Mouse (Mus musculus) layer of hippocampus, postnatal 25 days (tissue): ENCODE measurements around the gene Mrpl43. TPM values are rescaled to one million over a fixed set of nuclear protein-coding genes. Genes with fewer than 3 reads are reported as not detected.

ENCODE experiments used
- DNase-seq, 2 experiments: peaks; one replicate each; pipeline ENCODE4 v3.0.0; 2022; ENCODE audit warnings: mixed read lengths in 2 of 2, low spot score in 1 of 2; ENCODE audit errors: extremely low spot score in 1 of 2
- total RNA-seq, 2 experiments: library from RNA; stranded (reverse); gene quantifications; 2 replicates each; pipeline ENCODE4 v1.2.3; 2021

Mrpl43 gene
- total RNA-seq, 2 experiments from 2014 or later, result 43.8 to 45.0 TPM

DNA sequence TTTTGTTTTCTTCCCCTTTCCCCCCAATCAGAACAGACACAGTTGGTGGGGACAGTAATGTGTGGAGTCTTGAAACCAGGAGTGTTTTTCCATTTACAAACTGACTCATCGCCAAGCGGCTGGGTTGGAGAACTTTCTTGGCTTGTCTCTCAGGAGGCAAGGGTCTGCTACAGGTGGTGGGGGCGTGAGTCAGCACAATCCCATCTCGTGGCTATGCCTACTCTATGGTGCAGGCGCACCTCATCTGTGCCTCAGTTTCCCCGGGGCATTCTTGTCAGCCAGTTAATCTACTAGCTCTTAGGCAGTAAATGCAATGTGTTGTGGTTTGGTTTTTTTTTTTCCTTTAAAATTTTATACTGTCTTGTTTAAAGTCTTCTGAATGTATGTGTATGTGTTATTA lies 22.9 kb downstream of the Mrpl43 start:
- DNase-seq, result no peak

DNA sequence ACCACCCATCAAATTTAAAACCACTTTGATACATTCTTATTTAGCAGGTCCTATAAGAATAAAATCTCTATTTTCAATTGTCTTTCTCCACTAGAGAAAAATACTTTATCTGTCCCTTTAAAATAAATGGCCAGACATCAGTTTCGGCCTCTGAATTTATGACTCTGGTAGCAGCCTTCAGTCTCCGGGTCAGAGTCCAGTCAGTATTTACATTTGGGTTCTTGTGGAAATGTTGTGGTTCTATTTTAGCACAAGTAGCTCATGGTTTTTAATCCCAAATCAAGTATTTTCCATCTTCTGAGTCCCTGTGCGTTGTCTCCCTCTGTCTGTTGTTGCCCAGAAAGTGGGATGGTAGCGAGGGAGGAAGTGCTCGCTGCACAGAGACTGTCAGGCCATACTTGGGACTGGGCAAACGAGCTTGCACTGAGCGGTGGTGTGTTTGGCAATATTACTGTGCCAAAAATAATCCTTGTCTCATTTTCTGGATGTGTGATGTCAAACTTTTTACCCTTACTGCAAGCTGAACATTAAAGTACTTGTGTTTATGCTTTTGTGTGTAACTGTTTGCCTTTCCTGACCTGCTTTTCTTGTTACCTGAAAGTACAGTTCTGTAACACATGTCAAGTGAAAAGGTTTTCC lies 23.6 kb downstream of the Mrpl43 start:
- DNase-seq, result no peak

DNA sequence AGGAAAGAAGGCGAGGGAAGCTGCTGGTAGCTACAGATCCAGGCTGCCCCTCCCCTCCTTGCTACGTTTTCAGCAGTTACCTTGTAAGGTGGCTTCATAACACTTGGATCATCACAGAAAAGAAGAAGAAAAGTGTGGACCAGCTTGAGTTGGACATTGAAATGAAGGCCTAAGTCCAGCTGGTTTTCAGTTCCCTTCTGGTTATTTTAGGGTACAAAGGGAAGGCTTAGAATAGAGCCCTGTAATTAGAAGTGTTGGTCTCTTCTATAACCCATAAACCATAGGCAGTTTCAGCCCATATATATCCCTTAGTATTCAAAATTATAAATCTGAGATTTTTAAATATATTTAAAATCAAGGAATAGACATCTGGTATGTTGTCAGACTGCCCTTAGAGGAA lies 25.5 kb downstream of the Mrpl43 start:
- DNase-seq, result no peak

DNA sequence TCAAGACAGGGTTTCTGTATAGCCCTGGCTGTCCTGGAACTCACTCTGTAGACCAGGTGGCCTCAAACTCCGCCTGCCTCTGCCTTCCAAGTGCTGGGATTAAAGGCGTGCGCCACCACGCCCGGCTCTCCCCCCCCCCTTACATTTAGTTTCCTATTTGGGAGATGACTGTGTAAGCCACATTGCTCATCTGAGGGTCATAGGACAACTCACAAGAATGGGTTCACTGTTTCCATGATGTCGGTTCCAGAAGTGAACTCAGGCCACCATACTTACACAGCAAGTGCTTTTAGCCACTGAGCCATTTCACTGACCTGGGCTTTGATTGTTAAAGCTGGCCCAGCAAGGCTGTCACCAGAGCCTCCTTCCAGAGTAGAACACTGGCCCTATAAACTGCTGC lies 29.1 kb downstream of the Mrpl43 start:
- no peak for DNase-seq

DNA sequence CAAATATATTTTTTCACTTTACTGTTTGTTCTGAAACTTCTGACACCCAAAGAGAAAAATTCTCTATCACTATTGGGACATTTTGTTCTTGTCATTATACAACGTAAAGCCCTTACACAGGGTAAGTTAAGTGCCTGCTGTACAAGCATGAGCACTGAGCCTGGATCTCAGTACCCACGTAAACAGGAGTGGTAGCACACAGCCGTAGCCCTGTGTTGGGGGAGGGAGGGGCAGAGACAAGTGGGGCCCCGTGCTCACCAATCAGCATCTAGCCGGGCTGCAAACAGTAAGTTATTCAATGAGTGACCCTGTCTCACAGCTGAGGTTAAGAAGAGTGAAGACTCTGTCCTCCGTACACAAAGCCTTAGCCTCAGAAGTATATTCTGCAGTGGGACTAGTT lies 29.6 kb downstream of the Mrpl43 start:
- no peak for DNase-seq

DNA sequence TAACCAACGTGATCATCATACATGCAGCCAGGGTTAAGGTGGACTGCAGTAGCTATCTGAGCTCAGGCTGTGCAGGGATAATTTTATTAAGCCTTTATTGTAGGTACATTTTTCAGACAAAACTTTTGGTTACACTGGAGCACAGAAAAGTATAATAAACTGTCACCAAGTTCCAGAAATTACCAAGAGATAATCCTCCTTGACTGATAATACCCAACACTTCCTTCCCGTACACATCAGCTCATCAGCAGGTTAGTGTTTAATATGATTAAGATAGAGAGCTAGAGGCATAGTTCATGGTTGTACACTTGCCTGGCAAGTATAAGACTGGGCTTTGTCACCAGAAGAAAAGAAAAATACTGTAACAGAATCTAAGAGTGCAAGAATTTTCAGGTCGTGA lies 37.9 kb downstream of the Mrpl43 start:
- no peak for DNase-seq

DNA sequence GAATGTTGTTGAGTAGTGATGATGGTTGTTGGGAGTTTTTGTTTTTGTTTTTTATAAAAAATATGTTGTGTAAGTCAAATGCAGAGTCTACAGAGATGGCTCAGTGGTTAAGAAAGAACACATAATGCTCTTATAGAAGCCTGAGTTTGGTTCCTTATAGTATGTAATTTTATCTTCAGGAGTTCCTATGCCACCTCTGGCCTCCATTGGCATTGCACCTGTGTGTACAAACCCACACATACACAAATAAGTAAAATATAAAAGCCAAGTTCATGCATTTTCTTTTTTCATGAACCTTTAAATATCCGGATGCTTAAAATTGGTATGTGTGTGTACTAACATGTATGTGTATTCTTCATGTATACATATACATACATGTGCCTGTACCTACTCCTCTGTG lies 40.3 kb downstream of the Mrpl43 start:
- DNase-seq, result no peak

DNA sequence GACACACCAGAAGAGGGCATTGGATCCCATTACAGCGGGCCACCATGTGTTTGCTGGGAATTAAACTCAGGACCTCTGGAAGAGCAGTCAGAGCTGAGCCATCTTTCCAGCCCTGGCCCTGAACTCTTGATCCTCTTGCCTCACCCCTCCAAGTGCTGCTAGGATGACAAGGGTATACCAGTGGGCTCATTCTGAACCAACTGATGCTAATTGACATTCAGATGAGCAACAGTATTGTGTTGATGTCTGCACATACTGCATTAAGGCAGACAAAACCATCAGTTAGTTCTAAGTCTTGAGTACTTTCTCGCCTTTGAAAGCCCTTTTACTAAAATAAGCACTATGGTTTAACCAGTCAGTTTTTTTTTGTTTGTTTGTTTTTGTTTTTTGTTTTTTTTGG lies 46.6 kb downstream of the Mrpl43 start:
- no peak for DNase-seq

Other genes with a start within 250 kb of the Mrpl43 start
- 10 to 100 TPM; 31.8 to 39.3 TPM for gene Slf2, start 75.3 kb downstream of the Mrpl43 start, total RNA-seq
- 10 to 100 TPM; 24.8 to 29.1 TPM for gene Sema4g, start 17.3 kb downstream of the Mrpl43 start, total RNA-seq
- gene Twnk, start 779 bp downstream of the Mrpl43 start, total RNA-seq, result 10 to 100 TPM; 15.4 to 15.5 TPM
- 10 to 100 TPM; 27.3 to 29.3 TPM for gene Lzts2, start 8.0 kb upstream of the Mrpl43 start, total RNA-seq
- 1 to 10 TPM; 1.8 to 2.9 TPM for gene Pdzd7, start 39.3 kb upstream of the Mrpl43 start, total RNA-seq
- gene Sfxn3, start 41.1 kb upstream of the Mrpl43 start, total RNA-seq, result 100 to 1,000 TPM in 1 of 2 experiments, 10 to 100 TPM in 1; 89.0 to 105 TPM
- gene Kazald1, start 68.8 kb upstream of the Mrpl43 start, total RNA-seq, result 1 to 10 TPM; 1.2 to 1.7 TPM
- gene Tlx1, start 144.2 kb upstream of the Mrpl43 start, total RNA-seq, result not detected
- not detected for gene Lbx1, start 229.4 kb upstream of the Mrpl43 start, total RNA-seq